Mouse (Mus musculus) ovary, postnatal 10 days (tissue): ENCODE results near the gene Lrrc61.

Experiments
- DNase-seq: peaks from one replicate; pipeline ENCODE4 v3.0.0; 2022; ENCODE audit warnings: low spot score

Lrrc61 gene

DNA sequence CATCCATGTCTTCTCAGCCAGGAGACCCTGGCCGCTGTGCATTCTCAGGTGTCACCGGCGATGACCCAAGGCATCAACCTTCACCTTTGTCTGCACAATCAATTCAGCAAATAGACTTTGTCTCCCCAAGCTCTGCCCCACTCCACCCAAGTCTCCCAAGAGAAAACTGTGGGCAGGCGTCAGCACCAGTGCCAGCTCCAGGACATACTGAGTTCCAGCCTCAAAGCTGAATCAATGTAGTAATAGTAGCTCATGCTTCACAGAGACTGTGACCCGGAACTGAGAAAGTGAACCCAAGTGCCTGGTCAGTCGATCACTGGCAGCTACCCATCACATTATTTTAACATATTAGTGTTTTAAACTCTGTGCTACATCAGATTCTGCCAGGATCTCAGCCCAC lies 6.3 kb upstream of the Lrrc61 start:
- DNase-seq: no peak

DNA sequence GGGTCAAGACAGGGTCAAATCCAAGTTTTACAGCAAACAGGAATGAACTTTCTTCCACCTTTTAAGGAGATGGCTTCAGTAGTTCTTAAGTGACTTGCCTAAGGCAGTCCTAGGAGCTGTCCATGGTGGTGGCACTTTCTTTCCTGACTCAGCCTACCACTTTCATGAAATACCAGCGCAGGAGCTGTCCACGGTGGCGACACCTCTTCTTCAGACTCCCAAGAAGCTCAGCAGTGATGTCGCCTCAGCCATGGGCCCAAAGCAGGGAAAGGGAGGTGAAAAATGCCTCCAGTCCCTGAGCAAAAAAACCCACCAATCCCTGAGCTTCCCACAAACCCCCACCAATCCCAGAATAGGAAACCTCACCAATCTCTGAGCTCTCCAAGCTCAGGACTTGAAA lies 1.7 kb upstream of the Lrrc61 start:
- no peak for DNase-seq

DNA sequence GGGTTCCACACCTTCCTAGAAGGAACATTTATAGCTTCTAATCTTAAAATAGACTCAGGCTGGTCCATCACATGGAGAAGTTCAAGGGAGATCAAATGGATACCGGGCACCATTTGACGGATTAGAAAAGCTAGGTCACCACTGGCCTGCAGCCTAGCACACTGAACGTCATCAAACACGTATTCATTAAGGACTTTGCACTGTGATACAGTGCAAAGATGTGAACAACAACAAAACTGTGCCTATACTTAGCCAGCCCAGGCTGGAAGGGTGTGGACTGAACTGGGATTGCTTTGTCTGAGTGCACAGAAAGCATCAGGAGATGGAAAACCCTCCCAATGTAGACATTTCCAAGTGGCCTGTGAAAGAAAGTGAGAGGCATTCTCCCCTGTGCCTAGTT lies 777 bp upstream of the Lrrc61 start:
- no peak for DNase-seq

DNA sequence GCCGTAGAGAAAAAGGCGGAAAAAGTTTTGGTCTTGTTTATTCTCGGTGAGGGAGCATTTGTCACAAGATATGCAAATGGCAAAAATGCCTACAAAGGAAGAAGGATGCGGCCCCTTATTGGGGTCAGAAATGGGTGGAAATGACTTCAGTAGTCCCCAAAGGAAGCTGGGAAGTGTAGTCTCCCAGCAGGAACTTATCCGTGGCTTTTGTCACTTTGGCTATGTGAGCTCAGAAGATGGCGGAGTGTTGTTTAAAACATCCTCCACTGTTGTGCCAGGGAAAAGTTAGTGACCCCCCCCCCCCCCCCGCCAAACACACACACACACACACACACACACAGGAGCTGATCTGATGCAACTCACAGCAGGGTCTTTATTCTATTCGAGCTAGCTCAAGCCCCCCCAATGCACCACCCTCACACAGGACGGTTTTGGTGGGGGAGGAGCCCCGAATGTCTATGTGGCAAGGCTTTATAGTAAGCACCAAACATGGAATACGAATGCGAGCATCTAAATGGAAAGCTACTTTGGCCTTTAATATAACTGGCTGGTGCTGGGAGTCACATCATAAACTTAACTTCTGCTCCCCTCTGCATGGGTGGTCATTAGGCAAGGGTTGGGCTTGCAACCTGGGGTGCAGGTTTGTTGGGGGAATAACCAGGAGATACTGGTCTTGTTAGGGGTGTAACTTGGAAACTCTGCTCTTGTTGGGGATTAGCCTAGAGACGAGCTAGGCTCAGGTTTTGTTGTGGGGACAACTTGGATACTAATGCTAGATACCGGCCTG lies 701 bp downstream of the Lrrc61 start:
- no peak for DNase-seq

DNA sequence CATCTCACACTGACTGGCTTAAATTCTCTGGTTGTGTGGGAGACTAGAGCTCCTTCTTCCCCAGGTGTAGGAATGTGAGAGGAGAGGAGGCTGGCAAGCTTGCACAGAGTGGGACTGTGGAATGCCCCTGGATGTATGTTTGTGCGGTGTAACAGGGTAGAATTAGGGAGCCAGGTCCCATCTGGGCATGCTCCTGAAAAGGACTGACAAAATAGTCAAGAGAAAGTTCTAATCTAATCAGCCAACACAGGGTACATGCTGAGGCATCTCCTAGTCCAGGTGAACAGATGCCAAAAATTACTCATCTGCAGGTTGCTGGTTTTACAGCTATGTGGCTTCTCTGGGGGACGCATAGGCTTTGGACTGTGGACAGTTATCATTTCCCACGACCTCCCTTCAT lies 1.4 kb downstream of the Lrrc61 start:
- no peak for DNase-seq

DNA sequence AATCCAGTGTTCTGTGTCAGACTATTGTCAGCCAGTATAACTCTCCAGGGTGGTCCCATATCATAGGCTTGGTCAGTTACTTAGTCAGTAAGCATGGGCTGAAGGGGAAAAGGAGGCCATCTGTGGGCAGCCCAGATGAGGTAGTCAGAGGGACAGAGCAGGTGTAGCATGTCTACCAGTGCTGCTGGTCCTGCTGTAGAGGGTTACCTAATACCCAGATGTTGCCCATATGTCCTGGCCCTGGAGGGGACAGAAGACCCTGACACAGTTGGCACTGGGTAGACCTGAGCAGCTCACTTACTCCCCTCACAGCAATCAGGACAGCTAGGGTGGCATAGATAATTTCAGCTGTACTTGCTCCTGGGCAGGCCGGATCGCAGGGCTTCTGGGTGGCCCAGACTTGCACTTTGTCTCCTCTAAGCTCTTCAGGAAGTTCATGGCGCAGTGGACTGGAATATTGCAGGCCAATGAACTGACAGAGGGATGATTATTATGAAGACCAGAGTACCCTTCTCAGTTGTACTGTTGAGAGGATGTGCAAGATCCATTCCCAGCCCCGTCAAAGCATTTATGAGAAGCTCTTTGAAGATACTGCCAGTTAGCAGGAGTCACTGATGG lies 11.2 kb downstream of the Lrrc61 start:
- no peak for DNase-seq

DNA sequence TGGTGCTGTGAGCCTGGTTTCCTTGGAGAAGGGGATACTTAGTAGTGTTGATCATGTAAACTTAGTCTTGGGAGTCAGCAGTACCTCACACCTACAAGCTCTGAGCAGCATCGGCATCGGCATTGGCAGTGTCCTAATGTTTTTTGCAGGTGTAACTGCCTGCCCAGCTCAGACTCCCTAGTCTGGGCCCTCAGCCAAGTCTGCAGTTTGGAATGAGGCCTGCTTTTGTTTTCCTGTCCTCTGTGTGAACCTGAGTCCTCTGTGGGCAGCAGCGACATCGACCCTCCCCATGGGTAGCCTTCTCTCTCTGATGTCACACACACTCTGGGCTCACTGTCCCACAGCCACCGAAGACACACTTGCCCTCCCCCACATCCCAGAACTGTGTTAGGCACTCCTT lies 11.7 kb downstream of the Lrrc61 start:
- no peak for DNase-seq

DNA sequence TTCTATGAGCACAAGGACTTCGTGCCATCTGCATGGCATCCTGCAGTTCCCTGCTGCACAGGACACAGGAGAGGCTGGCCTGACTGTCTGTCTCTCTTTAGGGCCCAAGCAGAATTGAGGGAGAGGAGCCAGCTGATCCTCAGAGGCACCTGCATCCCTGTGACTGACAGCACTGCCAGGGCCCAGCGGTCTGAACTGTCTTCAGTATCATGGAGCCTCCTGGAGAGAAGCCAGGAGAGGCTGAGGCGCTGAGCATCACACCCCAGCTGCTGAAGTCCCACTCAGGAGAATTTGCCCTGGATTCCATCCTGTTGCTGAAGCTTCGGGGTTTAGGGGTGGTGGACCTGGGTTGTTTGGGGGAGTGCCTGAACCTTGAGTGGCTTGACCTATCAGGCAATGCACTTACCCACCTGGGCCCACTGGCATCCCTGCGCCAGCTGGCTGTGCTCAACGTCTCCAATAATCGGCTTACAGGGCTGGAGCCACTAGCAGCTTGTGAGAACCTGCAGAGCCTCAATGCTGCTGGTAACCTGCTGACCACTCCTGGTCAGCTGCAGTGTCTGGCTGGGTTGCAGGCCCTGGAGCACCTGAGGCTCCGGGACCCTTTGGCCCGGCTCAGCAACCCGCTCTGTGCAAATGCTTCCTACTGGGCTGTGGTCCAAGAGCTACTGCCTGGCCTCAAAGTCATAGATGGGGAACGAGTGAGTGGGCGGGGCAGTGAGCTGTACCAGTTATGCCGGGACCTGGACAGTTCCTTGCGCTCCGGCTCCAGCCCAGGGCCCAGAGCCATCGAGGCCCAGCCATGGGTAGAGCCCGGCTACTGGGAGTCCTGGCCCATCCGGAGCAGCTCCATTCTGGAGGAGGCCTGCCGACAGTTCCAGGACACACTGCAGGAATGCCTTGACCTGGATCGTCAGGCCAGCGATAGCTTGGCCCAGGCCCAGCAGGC lies 13.7 kb downstream of the Lrrc61 start:
- no peak for DNase-seq

DNA sequence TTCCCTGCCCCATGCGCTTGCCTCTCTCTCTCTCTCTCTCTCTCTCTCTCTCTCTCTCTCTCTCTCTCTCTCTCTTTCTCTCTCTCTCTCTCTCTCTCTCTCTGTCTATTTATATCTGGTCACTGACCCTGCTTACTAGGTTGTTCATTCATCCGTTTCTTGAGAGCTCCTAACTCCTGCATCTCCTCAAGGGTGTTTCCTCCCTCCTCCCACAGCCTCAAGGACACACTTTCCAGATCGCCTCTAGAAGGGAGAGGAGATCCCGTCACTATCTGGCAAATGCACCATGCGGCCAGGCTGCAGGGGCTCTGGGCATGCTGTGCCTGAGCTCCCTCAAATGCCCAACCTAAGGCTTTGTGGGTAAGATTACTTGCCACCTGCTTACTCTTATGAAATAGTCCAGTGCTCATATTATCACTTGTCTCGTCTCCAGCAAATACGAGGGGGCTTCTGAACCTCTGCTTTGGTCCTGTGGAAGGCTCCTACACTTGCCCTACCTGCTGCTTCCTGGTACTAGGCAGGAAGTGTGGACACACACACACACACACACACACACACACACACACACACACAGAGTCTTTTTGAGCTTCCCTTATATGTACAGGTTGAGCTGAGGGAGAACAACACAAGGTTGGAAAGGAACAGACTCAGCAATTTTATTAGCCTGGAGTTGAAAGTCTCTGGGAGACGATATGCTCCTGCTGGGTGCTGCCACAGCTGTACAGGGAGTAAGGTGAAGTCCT lies 14.6 kb downstream of the Lrrc61 start:
- no peak for DNase-seq

DNA sequence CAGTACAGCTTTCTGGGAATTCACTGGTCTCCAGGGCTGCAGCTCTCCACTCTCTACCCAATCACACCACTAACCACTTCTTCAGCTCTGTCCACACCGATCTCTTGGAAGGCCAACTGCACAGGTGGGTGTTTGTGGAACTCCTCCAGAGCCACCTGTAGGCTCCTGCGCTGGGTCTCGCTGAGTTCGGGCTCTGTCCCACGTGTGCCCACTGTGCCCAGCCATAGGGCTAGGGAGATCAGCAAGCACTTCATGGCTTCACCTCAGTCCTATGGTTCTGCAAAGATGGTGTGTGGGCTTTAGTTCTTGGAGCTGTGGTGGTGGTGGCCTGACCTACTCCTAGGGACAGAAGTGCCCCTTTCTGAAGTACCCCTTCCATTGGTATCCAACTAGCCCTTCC lies 17.4 kb downstream of the Lrrc61 start:
- no peak for DNase-seq

DNA sequence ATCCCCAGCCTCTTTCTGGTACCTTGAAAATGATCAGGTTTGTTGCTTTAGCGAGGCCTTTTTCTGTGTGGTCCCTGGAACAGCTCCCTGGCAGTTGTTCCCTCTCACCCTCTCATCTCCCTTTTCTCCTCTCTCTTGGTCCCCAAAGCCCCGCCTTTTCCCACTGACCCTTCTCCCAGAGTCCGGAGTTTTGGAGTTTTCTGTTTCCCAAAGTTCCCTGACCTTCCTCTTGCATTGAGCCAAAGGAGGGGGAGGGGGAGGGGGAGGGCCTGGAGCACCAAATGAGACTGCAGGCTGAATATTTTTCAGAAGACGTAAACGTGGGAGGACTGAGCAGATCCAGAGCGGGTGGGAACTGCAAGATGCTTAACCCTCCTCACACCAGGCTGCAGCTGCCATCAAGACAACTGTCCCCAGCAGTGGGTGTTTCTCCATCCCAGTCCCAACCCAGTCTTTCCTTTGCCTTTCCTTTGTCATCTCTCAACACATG lies 18.0 kb downstream of the Lrrc61 start, which contains the start of gene Rarres2:
Gene Rarres2, minus strand, starts transcription at position 218 of the 490 bp plus-strand sequence.
- DNase-seq: no peak

DNA sequence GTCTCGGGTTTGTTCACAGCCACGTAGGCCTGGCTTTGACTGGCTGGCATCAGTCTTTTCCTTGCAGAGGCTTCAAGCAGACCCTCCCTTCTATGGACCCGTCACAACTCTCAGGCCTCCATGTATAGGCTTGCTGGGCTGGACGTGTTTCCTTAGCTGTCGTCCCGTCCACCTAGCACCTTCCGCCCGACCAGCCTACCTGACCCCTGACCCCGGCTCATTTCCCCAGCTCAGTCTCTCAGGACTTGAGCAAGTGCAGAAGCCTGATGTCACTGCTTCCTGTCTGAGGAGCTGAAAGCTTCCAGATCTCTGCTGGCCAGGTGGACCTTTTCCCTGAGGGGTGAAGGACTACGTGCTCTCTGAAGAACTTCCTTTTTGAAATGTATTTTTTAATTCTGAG lies 18.7 kb downstream of the Lrrc61 start:
- no peak for DNase-seq

DNA sequence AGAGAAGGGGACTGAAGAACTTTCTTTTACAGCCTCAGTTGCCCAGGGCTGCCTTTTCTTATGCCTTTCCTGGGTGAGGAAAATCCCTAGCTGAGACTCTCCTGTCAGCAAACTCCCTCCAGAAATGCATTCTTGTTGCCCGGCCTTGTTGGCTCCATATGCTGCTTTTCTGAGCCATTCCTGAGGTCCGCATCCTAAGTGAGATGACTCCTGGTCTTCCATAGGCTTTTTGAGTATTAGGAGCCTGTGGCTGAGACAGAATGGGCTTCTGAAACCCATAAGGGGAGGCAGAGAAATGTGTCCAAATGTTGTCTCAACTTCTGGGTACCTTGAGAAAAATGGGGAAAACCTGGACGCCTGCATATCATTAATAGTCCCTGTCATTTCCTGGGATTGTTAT lies 19.4 kb downstream of the Lrrc61 start:
- no peak for DNase-seq

DNA sequence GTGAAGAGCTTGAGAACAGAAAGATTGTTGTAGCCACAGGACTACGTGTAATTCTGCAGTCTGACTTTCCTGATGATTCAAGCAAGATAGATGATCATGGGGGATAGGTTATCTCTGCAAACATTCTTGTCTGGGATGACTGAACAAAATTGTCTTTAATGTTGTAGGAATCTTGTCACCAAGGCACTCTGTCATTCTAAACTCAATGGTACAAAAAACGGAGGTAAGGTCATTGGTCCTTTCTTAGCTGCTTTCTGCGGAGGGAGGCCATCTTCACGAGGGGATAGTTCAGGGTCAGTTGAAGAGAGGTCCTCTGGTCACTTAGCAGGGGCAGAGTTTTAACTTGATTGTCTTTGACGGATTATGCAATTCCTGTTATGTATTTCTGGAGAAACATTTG lies 24.1 kb downstream of the Lrrc61 start:
- DNase-seq: no peak

DNA sequence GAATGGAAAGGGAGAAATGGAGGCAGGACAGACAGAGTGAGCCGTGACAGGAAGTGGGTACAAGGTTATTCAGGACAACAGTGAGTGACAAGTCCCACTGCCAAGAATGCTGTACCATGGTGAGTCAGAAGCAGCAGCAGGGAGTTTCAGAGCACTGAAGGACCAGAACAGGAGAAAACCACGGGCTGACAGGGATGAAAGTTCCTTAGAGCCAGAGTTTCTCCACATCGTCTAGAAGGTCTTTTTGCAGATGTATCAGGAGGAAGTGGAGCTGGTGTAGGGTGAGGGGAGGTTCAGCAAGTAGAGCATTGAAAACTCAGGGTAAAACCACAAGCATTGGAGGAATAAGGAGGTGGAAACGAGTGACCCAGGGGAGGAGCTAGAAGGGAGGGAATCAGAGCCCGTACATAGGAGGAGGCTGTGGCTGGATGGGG lies 24.6 kb downstream of the Lrrc61 start:
- DNase-seq: no peak

DNA sequence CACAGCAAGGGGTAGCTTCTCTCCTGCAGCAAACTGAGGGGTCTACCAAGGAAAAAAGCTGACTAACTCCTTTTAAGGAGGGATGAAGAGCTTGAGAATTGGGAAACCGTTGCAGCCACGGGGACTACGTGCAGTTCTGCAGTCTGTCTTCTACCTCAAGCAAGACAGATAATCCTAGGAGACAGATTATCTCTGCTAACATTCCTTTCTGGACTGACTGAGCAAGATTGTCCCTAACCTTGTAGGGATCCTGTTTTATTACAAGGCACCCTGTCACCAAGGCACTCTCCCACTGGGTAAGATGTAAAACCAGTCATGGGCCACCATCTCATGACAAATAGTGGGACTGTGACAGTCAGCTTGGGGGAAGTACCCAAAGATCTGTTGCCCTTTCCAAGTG lies 26.7 kb downstream of the Lrrc61 start:
- DNase-seq: no peak

DNA sequence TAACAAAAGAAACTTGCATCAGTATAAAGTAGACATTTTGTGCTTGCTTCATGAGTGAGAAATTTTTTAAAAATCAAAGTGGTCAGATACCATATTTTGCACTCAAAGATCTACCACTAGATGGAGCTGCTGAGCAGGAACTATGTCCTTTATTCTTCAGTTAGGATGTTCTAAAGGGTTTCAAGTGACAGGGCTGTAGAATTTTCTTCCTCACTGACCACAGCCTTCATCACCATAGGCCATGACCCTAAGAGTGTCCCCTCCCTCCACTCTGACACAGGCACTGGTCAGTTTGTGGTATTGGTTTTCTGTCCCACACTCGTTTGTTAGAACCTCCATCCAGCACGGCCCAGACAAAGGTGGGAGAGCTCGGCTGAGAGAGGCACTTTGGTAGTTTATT lies 27.4 kb downstream of the Lrrc61 start:
- no peak for DNase-seq

DNA sequence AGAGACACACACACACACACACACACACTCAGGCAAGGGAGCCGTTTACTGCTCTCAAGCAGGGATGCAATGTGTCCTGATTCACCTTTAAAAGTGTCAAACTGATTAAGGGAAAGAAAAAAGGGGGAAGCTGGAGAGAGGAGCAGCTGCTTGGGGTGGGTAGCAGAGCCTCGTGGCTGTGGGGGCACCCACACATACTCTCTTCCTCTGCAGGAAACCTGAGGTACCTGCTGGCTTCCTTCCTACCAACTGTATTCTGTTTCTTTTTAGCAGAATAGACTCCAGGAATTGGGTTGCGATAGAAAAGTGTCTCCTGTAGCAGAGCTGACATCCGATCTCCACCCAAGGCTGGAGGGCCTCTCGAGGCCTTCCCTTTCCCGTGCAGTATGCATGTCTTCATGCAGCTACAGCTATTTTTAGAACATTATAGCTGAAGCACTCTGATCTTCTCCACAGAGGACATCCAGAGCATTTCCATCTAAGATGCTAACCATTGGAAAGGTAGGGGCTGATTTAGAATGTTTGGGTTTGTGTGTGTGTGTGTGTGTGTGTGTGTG lies 34.7 kb downstream of the Lrrc61 start, which contains the start of gene Gm45021:
Gene Gm45021, plus strand, starts transcription at position 417 of the 557 bp plus-strand sequence.
- no peak for DNase-seq

DNA sequence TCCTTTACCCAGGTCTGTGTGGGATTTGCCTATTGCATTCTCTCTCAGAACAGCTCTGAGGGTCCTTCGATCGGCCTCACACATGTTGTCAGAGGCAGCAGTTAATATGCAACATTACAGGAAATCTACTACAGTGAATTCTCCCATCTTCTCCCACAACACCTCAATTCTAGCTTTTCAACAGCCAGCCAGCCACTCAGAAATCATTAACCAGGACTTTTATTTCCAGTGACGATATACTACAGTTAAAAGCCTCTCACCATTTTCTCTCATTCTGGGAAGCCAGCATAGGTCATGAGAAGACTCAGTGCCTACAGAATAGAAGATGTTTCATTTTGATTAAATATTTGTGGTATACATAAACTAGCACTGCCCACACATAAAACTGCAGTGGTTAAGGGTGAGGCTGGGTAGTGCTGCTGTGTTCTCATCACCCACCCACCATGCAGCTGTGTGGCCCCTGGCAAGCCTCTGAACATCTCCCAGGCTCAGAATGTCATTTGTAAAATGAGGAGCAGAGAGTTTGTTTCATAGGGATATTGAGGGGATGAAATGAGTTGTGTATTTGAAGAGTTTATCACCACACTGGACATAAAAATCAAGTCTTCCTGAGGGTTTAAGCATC lies 36.7 kb downstream of the Lrrc61 start:
- DNase-seq: no peak

DNA sequence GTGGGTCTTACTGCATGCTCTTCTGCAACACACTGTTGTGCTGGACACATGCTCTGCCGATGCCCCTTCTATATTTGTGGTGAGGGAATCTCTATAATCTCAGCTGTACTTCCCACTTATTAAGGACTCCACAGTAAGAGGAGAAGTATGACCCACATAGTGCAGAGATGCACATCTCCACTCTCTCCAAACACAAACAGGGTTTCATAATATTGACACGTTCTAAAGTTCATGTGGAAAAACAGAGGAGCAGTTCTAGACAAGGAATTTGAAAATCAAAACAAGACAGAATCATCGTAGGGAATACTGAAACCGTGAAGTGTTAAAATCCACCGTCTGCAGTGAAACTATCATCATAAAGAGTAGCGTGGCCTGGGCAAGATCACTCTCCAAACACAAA lies 37.3 kb downstream of the Lrrc61 start:
- DNase-seq: no peak
